Mouse (Mus musculus) right cerebral cortex, postnatal 36 days (tissue): ENCODE data around the gene Gm9639.
"Not testable (repeated sequence)": the region's sequence is repeated elsewhere in the genome, so short reads cannot be mapped to it uniquely, and the experiment has no call there.

Source experiments
- DNase-seq, 2 experiments: peaks; one replicate each; pipeline ENCODE4 v3.0.0; 2022; ENCODE audit warnings: low spot score in 2 of 2, mixed read lengths in 1 of 2

The Gm9639 gene

GRCm38 (mm10) chr10:77794976-77795375 lies at the start of gene Gm9639:
TSS of gene Gm9639 (minus strand) at chr10:77795076.
- no peak for DNase-seq

GRCm38 (mm10) chr10:77839006-77839405 lies 44.1 kb upstream of the Gm9639 start:
- no peak for DNase-seq

- DNase-seq = peak; percentile 9 to 13
These were observed 40.8 kb upstream of the Gm9639 start, which contains the start of gene Krtap10-10 for GRCm38 (mm10) chr10:77835647-77836046. TSS of gene Krtap10-10 (plus strand) at chr10:77835947.

- no peak for DNase-seq
These were observed 32.1 kb upstream of the Gm9639 start, which contains the start of gene Krtap10-4 for GRCm38 (mm10) chr10:77826951-77827350. TSS of gene Krtap10-4 (minus strand) at chr10:77827095.

GRCm38 (mm10) chr10:77819203-77819602 lies 24.3 kb upstream of the Gm9639 start:
- DNase-seq = no peak

- DNase-seq = no peak
These were observed 23.6 kb upstream of the Gm9639 start for GRCm38 (mm10) chr10:77818523-77818922.

- DNase-seq = no peak
These were observed 20.6 kb upstream of the Gm9639 start for GRCm38 (mm10) chr10:77815514-77815913.

GRCm38 (mm10) chr10:77814382-77814781 lies 19.5 kb upstream of the Gm9639 start, which contains the start of gene Gm2696:
TSS of gene Gm2696 (plus strand) at chr10:77814682.
- DNase-seq = no peak

- no peak for DNase-seq
These were observed 16.9 kb upstream of the Gm9639 start, which contains the start of gene Gm9507 for GRCm38 (mm10) chr10:77811743-77812142. TSS of gene Gm9507 (minus strand) at chr10:77811843.

- no peak for DNase-seq
These were observed 9.2 kb upstream of the Gm9639 start for GRCm38 (mm10) chr10:77804095-77804494.

GRCm38 (mm10) chr10:77798921-77799508 lies 4.1 kb upstream of the Gm9639 start, which contains the start of gene Gm19668:
TSS of gene Gm19668 (minus strand) at chr10:77799133.
- DNase-seq = no peak

- DNase-seq = not testable (repeated sequence)
These were observed 3.5 kb upstream of the Gm9639 start for GRCm38 (mm10) chr10:77798164-77798920.

- DNase-seq = no peak
These were observed 2.8 kb upstream of the Gm9639 start for GRCm38 (mm10) chr10:77797677-77798076.

GRCm38 (mm10) chr10:77788621-77789020 lies 6.3 kb downstream of the Gm9639 start:
- no peak for DNase-seq

GRCm38 (mm10) chr10:77787876-77788275 lies 7.0 kb downstream of the Gm9639 start, which contains the start of gene Gm7137:
TSS of gene Gm7137 (minus strand) at chr10:77788200.
- not testable (repeated sequence) for DNase-seq

GRCm38 (mm10) chr10:77783396-77783795 lies 11.5 kb downstream of the Gm9639 start:
- DNase-seq = not testable (repeated sequence)

GRCm38 (mm10) chr10:77782442-77782841 lies 12.4 kb downstream of the Gm9639 start, which contains the start of gene Gm3250:
TSS of gene Gm3250 (minus strand) at chr10:77782542.
- DNase-seq = not testable (repeated sequence)

- not testable (repeated sequence) for DNase-seq
These were observed 18.0 kb downstream of the Gm9639 start, which contains the start of gene Gm7138 for GRCm38 (mm10) chr10:77776844-77777243. TSS of gene Gm7138 (minus strand) at chr10:77776944.

GRCm38 (mm10) chr10:77772142-77772541 lies 22.7 kb downstream of the Gm9639 start:
- DNase-seq = not testable (repeated sequence)

GRCm38 (mm10) chr10:77771225-77771624 lies 23.7 kb downstream of the Gm9639 start, which contains the start of gene Gm3238:
TSS of gene Gm3238 (minus strand) at chr10:77771325.
- DNase-seq = not testable (repeated sequence)

GRCm38 (mm10) chr10:77769727-77770126 lies 25.1 kb downstream of the Gm9639 start:
- no peak for DNase-seq

GRCm38 (mm10) chr10:77759582-77759981 lies 35.3 kb downstream of the Gm9639 start, which contains the start of gene Gm3233:
TSS of gene Gm3233 (minus strand) at chr10:77759682.
- DNase-seq = not testable (repeated sequence)
